Comparison of ENCODE assay signal across 8 mouse cellular contexts in genomic region chr2:177758941-177759558, GRCm38 (mm10). TPM values are rescaled to one million over a fixed set of nuclear protein-coding genes. Genes with fewer than 3 reads are reported as not detected.
DNase-seq lines count a peak whose midpoint lies in the region; ATAC-seq and TF ChIP-seq lines count a peak whose summit lies in the region.
"Not testable (repeated sequence)": the region's sequence is repeated elsewhere in the genome, so short reads cannot be mapped to it uniquely, and the experiment has no call there.

Gene Gm14322 (plus strand): TSS chr2:177759288.

- not testable (repeated sequence) for H3K27me3 ChIP-seq in embryonic facial prominence, embryonic 14.5 days (replicated peaks; ENCODE audit: control insufficient read depth, insufficient read depth, low read length); heart, adult 2 months (ENCODE audit: control insufficient read depth, insufficient read depth, low read length); intestine, postnatal 0 days (replicated peaks; ENCODE audit: control insufficient read depth, insufficient read depth, low read length)

- not testable (repeated sequence) for H3K9ac ChIP-seq in embryonic facial prominence, embryonic 14.5 days (ENCODE audit: low read depth, low read length); intestine, postnatal 0 days (ENCODE audit: low read depth, low read length)
- H3K9ac ChIP-seq in heart, adult 2 months (ENCODE audit: low read depth, low read length), result peak within 1 kb of the TSS; percentile 53; the same call in 1 of the 2 replicates

- DNase-seq in adrenal gland, postnatal 25 days, result not testable (repeated sequence)
- peak; percentile 14 for DNase-seq in embryonic facial prominence, embryonic 14.5 days (ENCODE audit: low spot score)
- peak; percentile 54 to 69 for DNase-seq in heart, adult 2 months
- peak; percentile 51 to 54 for DNase-seq in left cerebral cortex, adult 2 months (ENCODE audit: extremely low spot score in 1 of 2, low spot score in 2 of 2)
- DNase-seq in lung, postnatal 10 days, result peak; percentile 46
- DNase-seq in retina, postnatal 1 day, result peak; percentile 58
- peak; percentile 23 for DNase-seq in urinary bladder, postnatal 25 days (ENCODE audit: low spot score)

- H3K9me3 ChIP-seq in embryonic facial prominence, embryonic 14.5 days (ENCODE audit: control insufficient read depth, low read length); intestine, postnatal 0 days (ENCODE audit: control insufficient read depth): not testable (repeated sequence)

- TF ChIP-seq POLR2A in heart, adult 2 months (IDR thresholded peaks at IDR 0.05; ENCODE audit: insufficient read depth, low read depth, low read length), result not testable (repeated sequence)

- not testable (repeated sequence) for H3K36me3 ChIP-seq in embryonic facial prominence, embryonic 14.5 days (ENCODE audit: control insufficient read depth, insufficient read depth, low read length); heart, adult 2 months (ENCODE audit: control insufficient read depth, insufficient read depth, low read length); intestine, postnatal 0 days (ENCODE audit: control insufficient read depth, insufficient read depth)

- peak within 1 kb of the TSS; percentile 30 for H3K4me3 ChIP-seq in embryonic facial prominence, embryonic 14.5 days (ENCODE audit: low read depth, low read length)
- H3K4me3 ChIP-seq in heart, adult 2 months, result peak within 1 kb of the TSS; percentile 29; the same call in 1 of the 2 replicates
- not testable (repeated sequence) for H3K4me3 ChIP-seq in intestine, postnatal 0 days (ENCODE audit: low read depth, low read length)
- H3K4me3 ChIP-seq in left cerebral cortex, adult 2 months, result peak within 1 kb of the TSS; percentile 34

- ATAC-seq in embryonic facial prominence, embryonic 14.5 days (ENCODE audit: low read depth); intestine, postnatal 0 days: not testable (repeated sequence)

- WGBS in embryonic facial prominence, embryonic 14.5 days, result 13% methylated on average over 6 of the region's 9 CpGs
- WGBS in heart, adult 2 months, result 15% methylated on average over 9 of the region's 9 CpGs
- 26% methylated on average over 9 of the region's 9 CpGs for WGBS in intestine, postnatal 0 days

- TF ChIP-seq EP300 in heart, adult 2 months (IDR thresholded peaks at IDR 0.05; ENCODE audit: insufficient read depth, low read depth, low read length), result not testable (repeated sequence)

- peak within 1 kb of the TSS; percentile 32; the same call in 1 of the 2 replicates for H3K4me2 ChIP-seq in embryonic facial prominence, embryonic 14.5 days (ENCODE audit: low read depth, low read length)
- peak within 1 kb of the TSS; percentile 41 for H3K4me2 ChIP-seq in intestine, postnatal 0 days (replicated peaks; ENCODE audit: low read depth)

- not testable (repeated sequence) for H3K79me2 ChIP-seq in heart, adult 2 months (replicated peaks; ENCODE audit: control insufficient read depth, insufficient read depth, low read length)

- TF ChIP-seq CTCF in heart, adult 2 months (IDR thresholded peaks at IDR 0.05); intestine, postnatal 0 days (IDR thresholded peaks at IDR 0.05; ENCODE audit: low read depth); left cerebral cortex, adult 2 months (IDR thresholded peaks at IDR 0.05): not testable (repeated sequence)

- intact Hi-C loops in heart, adult 2 months (cut with DNase I); left cerebral cortex, adult 2 months (cut with DNase I): not testable (repeated sequence)

- H3K27ac ChIP-seq in embryonic facial prominence, embryonic 14.5 days (replicated peaks; ENCODE audit: low read depth, low read length); heart, adult 2 months; intestine, postnatal 0 days (ENCODE audit: low read depth, low read length); left cerebral cortex, adult 2 months: not testable (repeated sequence)

- not testable (repeated sequence) for H3K4me1 ChIP-seq in embryonic facial prominence, embryonic 14.5 days (ENCODE audit: control insufficient read depth, insufficient read depth, low read length); heart, adult 2 months (ENCODE audit: control insufficient read depth, insufficient read depth, low read length); intestine, postnatal 0 days (replicated peaks; ENCODE audit: control insufficient read depth, insufficient read depth, low read length)

RNA-seq across cellular contexts. Expression of gene Gm14322, which starts in this region (rescaled TPM):
- total RNA-seq in adrenal gland, postnatal 25 days (2021), result 40.9 and 46.0 TPM in 2 replicates
- 10.6 and 10.9 TPM in 2 replicates for polyA plus RNA-seq in embryonic facial prominence, embryonic 14.5 days (2014; fragmentation: Nextera tagmentation; extraction: Ambion mirVana)
- total RNA-seq in heart, adult 2 months (2021), result 10 to 100 TPM; 16.2 to 16.3 TPM
- 1.5 TPM in 2 replicates for polyA plus RNA-seq in heart, adult 2 months (2012; rRNA removed)
- 1.5 and 1.6 TPM in 2 replicates for polyA plus RNA-seq in intestine, postnatal 0 days (2015; fragmentation: Nextera tagmentation; extraction: Ambion mirVana)
- total RNA-seq in left cerebral cortex, adult 2 months (2021), result 10 to 100 TPM; 33.6 to 39.9 TPM
